ENCODE assay signal across 24 mouse cellular contexts in genomic region chr1:86215297-86215696, GRCm38 (mm10).
A peak's percentile ranks its signal among the peaks of the same experiment; 100 is the strongest.
DNase-seq lines count a peak whose midpoint lies in the region.
"Had no signal": no experiment of that assay in that cellular context is flagged by ENCODE, and none has a peak within 500 bp of the region (broad histone marks: within the 10 kb centered on the region; RNA-seq: fewer than 3 reads in every experiment).

No protein-coding gene starts in this region.

- H3K27ac ChIP-seq in macrophage = peak overlapping the region; percentile 94
- no peak overlapping the region for H3K27ac ChIP-seq in midbrain, embryonic 10.5 days (replicated peaks)
- H3K27ac ChIP-seq: forebrain, embryonic 13.5 days; hindbrain, postnatal 0 days; limb, embryonic 13.5 days; liver, embryonic 15.5 days; neural tube, embryonic 13.5 days had no signal

- WGBS in macrophage (ENCODE audit: missing documents) = 25% methylated on average over 1 of the region's 1 CpGs
- WGBS in midbrain, embryonic 10.5 days = 95% methylated on average over 1 of the region's 1 CpGs

- H3K36me3 ChIP-seq in macrophage (ENCODE audit: inconsistent target) = no peaks in the 10 kb centered on the region
- H3K36me3 ChIP-seq in midbrain, embryonic 10.5 days = peaks cover 62% of the 10 kb centered on the region

- H3K4me1 ChIP-seq in midbrain, embryonic 10.5 days = no peaks in the 10 kb centered on the region
- H3K4me1 ChIP-seq: forebrain, embryonic 13.5 days; limb, embryonic 13.5 days; neural tube, embryonic 13.5 days had no signal

- DNase-seq in lung, postnatal 36 days = peak; percentile 23
- DNase-seq in lung, postnatal 14 days = no peak
- DNase-seq in A20 (ENCODE audit: low read depth, low spot score) = peak; percentile 34
- DNase-seq in MEL-GATA-1-ER (ENCODE audit: extremely low read depth, low read depth) = peak; percentile 41
- DNase-seq in frontal cortex, postnatal 25 days (ENCODE audit: low spot score in 2 of 2) = no peak
- DNase-seq in midbrain, embryonic 10.5 days (ENCODE audit: low spot score) = no peak
- DNase-seq in frontal cortex, adult 2 months (ENCODE audit: extremely low spot score in 1 of 2, low spot score in 1 of 2) = no peak
- DNase-seq: adrenal gland, adult 2 months; cerebellum, adult 8-10 months; cerebellum, postnatal 36 days; gastrocnemius, postnatal 10 days; heart, adult 11 months; kidney, postnatal 25 days; layer of hippocampus, postnatal 36 days; retina, postnatal 1 day; right cerebral cortex, postnatal 4 days; thymus, adult 18-20 months had no signal

- H3K27me3 ChIP-seq in midbrain, embryonic 10.5 days (ENCODE audit: low read depth, poor library complexity, severe bottlenecking) = no peaks in the 10 kb centered on the region
- H3K27me3 ChIP-seq: forebrain, embryonic 13.5 days; limb, embryonic 13.5 days; liver, embryonic 15.5 days; neural tube, embryonic 13.5 days had no signal

- no peaks in the 10 kb centered on the region for H3K79me2 ChIP-seq in macrophage (ENCODE audit: inconsistent target)

- no peaks in the 10 kb centered on the region for H3K9me3 ChIP-seq in midbrain, embryonic 10.5 days (replicated peaks)
- H3K9me3 ChIP-seq: forebrain, embryonic 13.5 days; limb, embryonic 13.5 days; liver, embryonic 15.5 days; neural tube, embryonic 13.5 days had no signal

- no peak overlapping the region for H3K4me3 ChIP-seq in macrophage (ENCODE audit: inconsistent target)
- H3K4me3 ChIP-seq in midbrain, embryonic 10.5 days = no peak overlapping the region
- H3K4me3 ChIP-seq: forebrain, embryonic 13.5 days; limb, embryonic 13.5 days; liver, embryonic 15.5 days; myocyte; neural tube, embryonic 13.5 days had no signal

Comparison
In these comparisons a context has a peak if more than half of its experiments do, and no peak if none do; other contexts are left out.
1. DNase-seq: peak in lung, postnatal 36 days (single experiment), A20 (single experiment) and MEL-GATA-1-ER (single experiment); none in lung, postnatal 14 days (single experiment), frontal cortex, postnatal 25 days (0 of 2), midbrain, embryonic 10.5 days (single experiment) and frontal cortex, adult 2 months (0 of 2).